Mouse (Mus musculus): Measurements from ENCODE around the gene Folr2.
A peak's percentile ranks its signal among the peaks of the same experiment; 100 is the strongest.

The Folr2 gene

GRCm38 (mm10) chr7:101866491-101867265 is 9.7 kb upstream of the Folr2 start:
- no peak for DNase-seq (ENCODE audit: low spot score in 2 of 2)

DNA sequence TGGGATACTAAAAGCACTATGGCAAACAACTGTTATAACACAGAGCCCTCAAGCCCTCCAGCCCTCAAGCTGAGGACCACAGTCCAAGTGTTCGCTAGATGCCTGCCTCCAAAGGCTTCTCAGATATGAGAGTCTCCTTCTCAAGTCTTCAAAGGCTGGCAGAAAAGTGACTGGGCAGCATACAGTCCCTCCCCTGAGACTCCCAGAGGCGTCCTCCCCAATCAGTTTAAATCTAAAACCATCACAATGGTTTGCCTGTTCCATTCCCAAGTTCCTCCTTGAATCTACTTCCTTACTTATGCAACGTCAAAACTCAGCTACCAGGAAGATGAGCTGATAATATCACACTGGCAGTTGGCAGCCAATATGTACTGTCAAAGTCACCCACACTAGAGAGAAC is 6.4 kb upstream of the Folr2 start, which contains the start of gene Anapc15:
Gene Anapc15 (plus strand): TSS at position 301 of the 400 bp plus-strand sequence.
- no peak for DNase-seq (ENCODE audit: low spot score in 2 of 2)

DNA sequence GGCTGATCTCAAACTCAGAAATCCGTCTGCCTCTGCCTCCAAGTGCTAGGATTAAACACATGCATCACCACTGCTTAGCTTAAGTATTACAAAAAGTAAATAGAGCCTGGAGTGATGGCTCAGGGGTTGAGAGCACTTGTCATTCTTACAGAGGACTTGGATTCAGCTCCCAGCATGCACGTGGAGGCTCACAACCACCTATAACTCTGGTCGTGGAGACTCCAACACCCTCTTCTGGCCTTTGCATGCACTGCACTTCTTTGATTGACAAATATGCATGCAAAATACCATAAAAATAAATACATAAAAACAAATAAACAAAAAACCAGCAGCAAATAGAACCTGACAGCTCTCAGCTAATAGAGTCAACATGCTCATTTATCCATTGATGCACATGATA is 5.3 kb upstream of the Folr2 start:
- DNase-seq (ENCODE audit: low spot score in 2 of 2) = no peak

DNA sequence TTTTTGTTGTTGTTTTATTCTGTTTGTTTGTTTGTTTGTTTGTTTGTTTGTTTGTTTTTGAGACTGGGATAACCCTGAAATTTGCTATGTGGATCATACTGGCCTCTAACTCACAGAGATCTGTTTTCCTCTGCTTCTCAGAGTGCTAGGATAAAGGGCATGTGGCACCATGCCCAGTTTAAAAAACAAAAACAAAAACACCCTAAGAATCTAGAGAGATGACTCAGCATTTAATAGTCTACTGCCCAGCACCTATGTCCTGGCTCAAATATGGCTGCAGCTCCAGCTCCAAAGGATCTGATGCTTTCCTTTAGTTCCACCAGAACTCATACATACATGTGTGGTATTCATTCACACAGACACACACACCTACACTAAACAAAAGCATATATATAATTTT is 4.0 kb upstream of the Folr2 start:
- no peak for DNase-seq (ENCODE audit: low spot score in 2 of 2)

DNA sequence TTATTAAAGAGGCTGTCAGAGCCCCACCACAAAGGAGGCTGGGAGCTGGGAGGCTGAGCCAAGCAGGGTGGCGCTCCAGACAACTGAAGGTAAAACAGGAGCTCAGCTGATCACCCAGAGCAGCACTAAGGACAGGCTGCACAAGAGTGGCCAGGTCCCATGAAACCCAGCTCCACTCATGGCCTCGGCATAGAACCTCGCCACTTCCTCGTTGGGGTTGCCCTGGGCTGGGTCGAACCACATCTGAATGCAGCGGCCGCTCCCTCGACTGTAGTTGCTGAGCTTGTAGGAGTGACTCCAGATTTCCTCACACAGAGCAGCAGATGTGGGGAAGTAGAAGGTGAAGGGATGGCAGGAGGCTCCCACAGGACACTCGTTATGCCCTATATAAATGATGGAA is 1.4 kb upstream of the Folr2 start:
- DNase-seq (ENCODE audit: low spot score in 2 of 2) = no peak

GRCm38 (mm10) chr7:101853816-101854215 is 3.2 kb downstream of the Folr2 start:
- no peak for DNase-seq (ENCODE audit: low spot score in 2 of 2)

GRCm38 (mm10) chr7:101852846-101853245 is 4.1 kb downstream of the Folr2 start:
- DNase-seq (ENCODE audit: low spot score in 2 of 2) = no peak

DNA sequence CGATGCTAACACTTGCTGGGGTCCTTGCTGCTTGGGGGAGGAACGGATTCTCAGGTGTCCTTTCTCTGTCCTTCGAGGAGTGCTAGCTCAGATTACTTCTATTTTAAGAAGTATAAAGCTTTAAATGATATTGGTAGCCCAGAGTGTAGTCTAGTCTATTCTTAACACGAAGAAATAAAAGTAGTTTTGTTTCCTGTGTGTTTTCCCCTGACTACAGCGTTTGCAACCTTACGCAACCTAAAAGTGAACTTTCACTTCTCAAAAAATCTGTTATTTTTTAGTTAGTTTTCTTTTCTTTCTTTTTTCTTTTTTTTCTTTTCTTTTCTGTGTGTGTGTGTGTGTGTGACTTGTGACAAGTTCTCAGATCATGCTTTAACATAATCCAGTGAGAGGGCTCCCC is 5.3 kb downstream of the Folr2 start:
- no peak for DNase-seq (ENCODE audit: low spot score in 2 of 2)

GRCm38 (mm10) chr7:101847934-101848333 is 9.1 kb downstream of the Folr2 start:
- no peak for DNase-seq (ENCODE audit: low spot score in 2 of 2)

DNA sequence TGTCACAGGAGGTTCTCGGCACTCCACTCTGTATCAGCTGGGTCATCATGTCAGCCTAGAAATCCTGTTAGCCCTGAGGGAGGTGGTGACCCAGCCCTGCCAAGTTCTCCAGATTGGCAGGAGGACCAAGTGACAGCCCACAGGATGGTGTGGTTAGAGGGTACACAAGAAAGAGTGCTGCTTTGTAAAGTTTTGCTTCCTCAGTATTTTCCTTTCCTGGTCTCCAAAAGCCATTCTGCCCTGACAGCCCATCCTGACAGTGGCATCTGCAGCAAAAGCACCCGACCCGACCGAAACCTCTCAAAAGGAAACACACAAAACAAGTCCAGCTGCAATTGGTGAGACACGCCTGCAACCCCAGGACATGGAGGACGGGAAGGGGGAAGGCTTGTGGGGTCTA is 12.8 kb downstream of the Folr2 start:
- no peak for DNase-seq (ENCODE audit: low spot score in 2 of 2)

- peak; percentile 75 to 82 for DNase-seq (ENCODE audit: low spot score in 2 of 2)
Observed at GRCm38 (mm10) chr7:101837606-101838471, 19.2 kb downstream of the Folr2 start, which contains the start of gene Inppl1. Gene Inppl1 (minus strand): TSS chr7:101838229.

- peak in 1 of 2 experiments; percentile 16 for DNase-seq (ENCODE audit: low spot score in 2 of 2)
Observed at GRCm38 (mm10) chr7:101837154-101837605, 19.8 kb downstream of the Folr2 start.

DNA sequence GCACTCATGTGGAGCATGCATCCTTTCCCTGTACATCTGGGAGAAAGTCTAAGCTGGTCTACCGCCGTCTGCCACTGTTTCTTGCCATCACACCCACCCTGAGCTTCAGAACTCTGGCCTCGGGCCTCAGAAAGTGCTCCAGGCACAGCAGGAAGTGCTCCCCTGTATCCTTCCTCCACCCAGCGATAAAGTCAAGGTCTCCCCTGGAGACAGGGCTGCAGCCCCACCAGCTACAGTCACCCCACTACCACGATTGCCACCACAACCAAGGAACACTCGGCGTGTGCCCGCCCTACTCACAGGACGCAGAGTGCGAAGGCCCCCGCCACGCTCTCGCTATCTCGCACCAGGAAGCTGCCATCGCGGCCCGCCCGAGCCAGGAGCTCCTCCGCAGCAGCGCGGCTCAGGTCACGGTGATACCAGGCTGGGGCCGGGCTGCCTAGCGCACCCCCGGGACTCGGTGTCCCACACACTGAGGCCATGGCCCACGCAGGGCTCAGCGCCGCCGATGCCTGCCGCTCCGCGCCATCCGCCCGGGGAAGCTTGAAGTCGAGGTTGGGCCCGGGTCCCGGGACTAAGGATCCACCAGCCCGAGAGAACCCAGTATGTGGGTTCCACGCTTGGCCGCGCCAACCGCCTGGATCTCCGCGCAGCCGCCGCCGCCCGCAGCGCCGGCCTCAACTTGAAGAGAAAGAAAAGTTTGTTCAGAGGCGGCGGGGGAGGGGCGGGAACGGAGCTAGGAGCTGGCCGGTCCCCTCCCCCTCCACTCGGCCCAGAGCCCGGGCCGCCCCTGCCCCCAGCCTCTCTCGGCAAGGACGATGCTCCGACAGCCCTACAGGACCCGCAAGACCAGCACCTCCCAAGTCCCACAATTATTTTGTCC is 20.5 kb downstream of the Folr2 start:
- DNase-seq (ENCODE audit: low spot score in 2 of 2) = peak; percentile 38 to 45

- no peak for DNase-seq (ENCODE audit: low spot score in 2 of 2)
Observed at GRCm38 (mm10) chr7:101835457-101836109, 21.4 kb downstream of the Folr2 start.

DNA sequence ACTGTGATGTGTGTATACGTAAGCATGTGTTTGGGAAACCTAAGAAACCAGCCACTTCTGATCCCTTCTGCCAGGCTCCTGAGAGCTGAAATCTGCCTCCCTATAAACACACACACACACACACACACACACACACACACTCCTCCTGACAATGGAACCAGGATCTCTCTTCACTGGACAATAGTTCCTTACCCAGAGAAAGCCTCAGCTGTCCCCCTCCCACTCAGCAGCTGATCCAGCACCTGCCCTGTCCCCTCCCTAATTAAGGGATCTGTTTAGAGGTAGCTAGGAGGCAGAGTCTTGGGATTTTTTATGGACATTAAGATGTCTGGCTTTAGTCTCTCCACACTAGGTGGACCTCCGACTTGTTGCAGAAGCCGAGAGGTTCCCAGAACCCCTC is 22.1 kb downstream of the Folr2 start:
- no peak for DNase-seq (ENCODE audit: low spot score in 2 of 2)

DNA sequence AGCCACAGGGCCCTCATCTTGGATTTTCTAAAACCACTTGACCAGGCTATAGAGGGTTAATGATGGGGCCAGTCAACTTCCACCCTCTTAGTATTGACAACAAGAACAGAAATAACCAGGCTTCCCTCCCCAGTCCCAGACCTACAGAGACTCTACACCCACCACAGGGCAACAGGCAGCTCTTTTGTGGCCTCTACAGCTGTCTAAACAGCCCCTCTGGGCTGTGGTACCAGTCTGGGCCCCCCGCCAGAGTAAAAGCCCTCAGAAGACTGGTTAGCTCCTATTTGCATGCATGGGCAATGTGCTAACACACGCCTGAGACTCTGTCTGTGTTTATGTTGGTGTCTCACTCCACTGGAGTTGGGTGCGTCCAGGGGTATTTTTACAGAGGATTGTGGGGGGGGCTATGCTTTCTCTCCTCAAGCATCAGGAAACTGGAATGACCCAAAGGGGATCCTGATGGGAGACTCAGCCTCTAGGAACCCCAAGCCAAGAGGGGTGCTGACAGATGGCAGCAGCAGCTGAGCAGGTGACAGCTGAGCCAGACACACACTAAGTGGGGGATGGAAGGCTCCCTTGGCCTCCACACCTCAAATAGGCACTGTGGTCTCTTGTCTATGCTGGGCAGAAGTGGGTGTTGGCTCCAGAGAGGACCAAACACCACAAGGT is 22.9 kb downstream of the Folr2 start:
- no peak for DNase-seq (ENCODE audit: low spot score in 2 of 2)

DNA sequence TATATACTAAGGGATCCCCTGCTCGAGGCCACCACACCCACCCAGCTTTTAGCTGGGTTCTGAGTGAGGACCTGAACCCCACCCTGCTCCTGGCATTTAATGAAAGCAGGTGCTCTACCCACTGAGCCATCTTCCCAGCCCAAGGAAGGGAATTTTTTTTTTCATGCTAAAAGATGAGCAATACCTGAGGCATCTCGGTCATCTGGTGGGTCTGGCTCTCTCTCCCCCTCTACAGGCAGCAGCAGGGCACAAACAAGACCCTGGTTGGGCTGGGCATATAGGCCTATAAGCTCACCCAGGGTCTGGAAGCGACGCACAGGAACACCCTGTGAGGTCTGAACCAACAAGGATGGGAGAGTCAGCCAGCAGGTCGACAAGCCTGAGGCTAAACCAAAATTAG is 23.6 kb downstream of the Folr2 start:
- DNase-seq (ENCODE audit: low spot score in 2 of 2) = no peak

- no peak for DNase-seq (ENCODE audit: low spot score in 2 of 2)
Observed at GRCm38 (mm10) chr7:101832372-101832771, 24.6 kb downstream of the Folr2 start.

GRCm38 (mm10) chr7:101831437-101831836 is 25.6 kb downstream of the Folr2 start:
- no peak for DNase-seq (ENCODE audit: low spot score in 2 of 2)

DNA sequence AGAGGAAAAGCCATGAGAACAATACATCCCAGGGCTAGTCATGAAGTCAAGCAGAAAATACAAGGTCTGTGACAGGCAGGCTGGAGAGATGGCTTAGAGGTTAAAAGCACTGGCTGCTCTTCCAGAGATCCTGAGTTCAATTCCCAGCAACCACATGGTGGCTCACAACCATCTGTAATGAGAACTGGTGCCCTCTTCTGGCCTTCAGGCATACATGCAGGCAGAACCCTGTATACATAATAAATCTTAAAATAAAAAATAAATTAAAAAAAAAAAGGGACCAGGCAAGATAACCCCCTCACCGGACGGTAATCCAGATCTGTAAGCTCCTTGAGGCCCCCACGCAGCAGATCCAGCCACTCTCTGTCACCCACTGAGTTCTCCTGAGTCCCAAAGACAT is 26.6 kb downstream of the Folr2 start:
- no peak for DNase-seq (ENCODE audit: low spot score in 2 of 2)
